Mouse (Mus musculus) hindbrain, embryonic 11.5 days (tissue): ENCODE results near the gene Zpld1. TPM values are rescaled to one million over a fixed set of nuclear protein-coding genes. Genes with fewer than 3 reads are reported as not detected.

Source experiments
- ATAC-seq: fragments of 200-750 bp; cut with Nextera tagmentation; 2 replicates; pipeline ENCODE4 v1.8.0; 2017; ENCODE audit warnings: mild to moderate bottlenecking, moderate TSS enrichment, moderate library complexity; ENCODE audit not compliant: low FRiP score
- DNase-seq: peaks from one replicate; pipeline ENCODE4 v3.0.0-alpha.2; 2015; ENCODE audit warnings: low spot score
- H3K27ac ChIP-seq: fragments of 300-500 bp; sonication (generic); 2 replicates; pipeline ENCODE4 v1.5.1; 2014; ENCODE audit warnings: mild to moderate bottlenecking, low read depth, low read length
- H3K27me3 ChIP-seq: fragments of 300-500 bp; sonication (generic); 2 replicates; pipeline ENCODE4 v1.6.1; 2014; ENCODE audit warnings: mild to moderate bottlenecking, low read length, moderate library complexity, mixed read lengths; ENCODE audit not compliant: control insufficient read depth, insufficient read depth
- H3K36me3 ChIP-seq: fragments of 300-500 bp; sonication (generic); 2 replicates; pipeline ENCODE4 v1.6.1; 2014; ENCODE audit warnings: mild to moderate bottlenecking, low read length, moderate library complexity, mixed read lengths; ENCODE audit not compliant: control insufficient read depth, insufficient read depth
- H3K4me1 ChIP-seq: fragments of 300-500 bp; sonication (generic); replicated peaks from 2 replicates; pipeline ENCODE4 v1.6.1; 2014; ENCODE audit warnings: low read length, mixed read lengths; ENCODE audit not compliant: control insufficient read depth, insufficient read depth
- H3K4me2 ChIP-seq: fragments of 300-500 bp; sonication (generic); replicated peaks from 2 replicates; pipeline ENCODE4 v1.6.1; 2014; ENCODE audit warnings: mild to moderate bottlenecking, low read depth, low read length
- H3K4me3 ChIP-seq: fragments of 300-500 bp; sonication (generic); 2 replicates; pipeline ENCODE4 v1.5.1; 2014; ENCODE audit warnings: low read depth, low read length
- H3K9ac ChIP-seq: fragments of 300-500 bp; sonication (generic); 2 replicates; pipeline ENCODE4 v1.6.1; 2014; ENCODE audit warnings: low read depth, low read length
- H3K9me3 ChIP-seq: fragments of 300-500 bp; sonication (generic); 2 replicates; pipeline ENCODE4 v1.6.1; 2016; ENCODE audit warnings: low read length; ENCODE audit not compliant: control insufficient read depth
- WGBS: fragments of 180-500 bp; shearing (Covaris S2); extraction: QIAGEN DNeasy Blood & Tissue Kit; methylation state at CpG from one replicate; pipeline ENCODE4 v1.1.7; 2014; 5-methylcytosine and 5-hydroxymethylcytosine counted together
- polyA plus RNA-seq: library from polyadenylated mRNA; unstranded; fragments of >200 nt; fragmentation: Nextera tagmentation; extraction: Ambion mirVana; gene quantifications from 2 replicates; pipeline ENCODE4 v1.2.1, GENCODE M21; 2014

The Zpld1 gene
- polyA plus RNA-seq, 1 experiment from 2014 or later, result 2.0 TPM

DNA sequence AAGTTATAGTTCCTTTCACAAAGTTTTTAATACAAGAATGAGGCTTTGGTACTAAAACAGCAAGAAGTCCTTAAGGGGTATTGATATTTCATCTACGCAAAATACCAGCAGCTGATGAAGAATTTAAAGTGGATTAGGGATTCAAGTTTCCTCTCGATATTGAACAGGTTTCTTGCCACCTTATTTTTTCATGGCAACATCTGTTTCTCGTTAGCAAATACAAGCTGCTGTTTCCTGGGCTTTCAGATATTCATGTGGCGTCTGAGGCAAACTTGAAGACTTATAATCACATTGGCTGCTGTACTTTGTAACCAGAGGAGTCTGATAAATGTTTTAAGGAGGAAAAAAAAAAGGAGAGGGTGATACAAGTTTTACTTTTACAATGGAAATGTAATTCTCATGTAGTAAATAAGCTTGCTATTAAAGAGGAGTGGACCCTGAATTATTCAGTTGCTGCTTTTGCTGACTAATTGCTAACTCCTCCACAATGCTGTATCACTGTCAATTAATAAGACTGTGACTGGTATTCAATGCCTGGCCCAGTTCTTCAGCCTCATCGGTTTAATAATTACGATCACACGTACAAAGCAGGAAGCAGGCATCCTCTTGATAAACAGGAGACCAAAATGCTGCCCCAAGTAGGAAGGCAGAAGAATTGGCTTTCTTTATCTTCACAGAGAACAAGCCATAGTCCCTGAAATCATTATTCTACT, 36.8 kb downstream of the Zpld1 start:
- H3K9ac ChIP-seq, result no peak overlapping the region
- WGBS, result 66% methylated on average over 7 of the region's 7 CpGs
- H3K27me3 ChIP-seq, result no peaks in the 10 kb centered on the region
- no peak overlapping the region for H3K4me3 ChIP-seq
- H3K4me2 ChIP-seq, result no peak overlapping the region
- H3K27ac ChIP-seq, result no peak overlapping the region
- H3K36me3 ChIP-seq, result no peaks in the 10 kb centered on the region
- H3K9me3 ChIP-seq, result no peaks in the 10 kb centered on the region
- DNase-seq (peak; percentile 9), ATAC-seq (no peak)
- no peaks in the 10 kb centered on the region for H3K4me1 ChIP-seq

DNA sequence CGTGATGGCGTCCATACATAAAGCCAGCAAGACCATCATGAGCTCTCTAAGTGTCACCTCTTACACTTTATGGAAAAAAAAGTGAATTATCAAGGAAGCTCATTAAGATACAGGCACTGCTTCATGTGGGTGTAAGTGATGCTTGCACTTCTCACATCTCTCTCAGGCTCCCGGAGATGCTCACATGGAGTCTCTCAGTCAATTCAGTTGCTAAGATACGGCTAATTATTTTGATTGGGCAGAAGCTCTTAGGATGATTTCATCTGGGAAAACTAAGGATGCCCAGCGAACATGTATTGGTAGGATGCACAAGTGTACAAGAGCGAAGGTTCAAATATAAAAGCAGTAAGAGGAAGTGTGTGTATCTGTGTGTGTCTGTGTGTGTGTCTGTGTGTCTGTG, 38.1 kb downstream of the Zpld1 start:
- Histone ChIP-seq H3K4me1 (no peaks in the 10 kb centered on the region), H3K36me3 (no peaks in the 10 kb centered on the region), H3K27ac (no peak overlapping the region), H3K9me3 (no peaks in the 10 kb centered on the region), H3K27me3 (no peaks in the 10 kb centered on the region), H3K4me2 (no peak overlapping the region), H3K4me3 (no peak overlapping the region), H3K9ac (no peak overlapping the region)
- ATAC-seq, result no peak
- WGBS, result 91% methylated on average over 6 of the region's 6 CpGs
- DNase-seq, result no peak

DNA sequence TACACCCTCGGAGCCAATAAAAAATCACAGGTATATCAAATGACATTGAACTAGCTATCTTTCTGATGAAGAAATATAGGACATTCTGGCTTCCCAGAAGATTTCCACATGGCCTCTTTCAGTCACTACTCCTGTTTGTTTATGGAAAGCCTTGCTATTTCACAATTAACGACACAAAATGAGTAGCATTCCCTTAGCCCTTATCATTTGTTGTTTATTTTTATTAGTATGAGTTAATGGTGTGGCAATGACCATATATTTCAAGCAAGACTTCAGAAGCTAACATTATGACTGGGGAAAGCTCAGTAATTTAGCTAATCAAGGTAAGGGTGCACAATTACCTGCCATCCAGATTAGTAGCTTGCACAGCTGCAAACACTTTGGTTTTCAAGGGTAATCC, 56.8 kb downstream of the Zpld1 start:
- DNase-seq (no peak), ATAC-seq (no peak)
- H3K9me3 ChIP-seq, result no peaks in the 10 kb centered on the region
- no peak overlapping the region for H3K4me3 ChIP-seq
- WGBS, result 80% methylated on average over 2 of the region's 2 CpGs
- no peaks in the 10 kb centered on the region for H3K36me3 ChIP-seq
- H3K4me1 ChIP-seq, result no peaks in the 10 kb centered on the region
- H3K4me2 ChIP-seq, result no peak overlapping the region
- H3K27ac ChIP-seq, result no peak overlapping the region
- no peak overlapping the region for H3K9ac ChIP-seq
- H3K27me3 ChIP-seq, result no peaks in the 10 kb centered on the region

DNA sequence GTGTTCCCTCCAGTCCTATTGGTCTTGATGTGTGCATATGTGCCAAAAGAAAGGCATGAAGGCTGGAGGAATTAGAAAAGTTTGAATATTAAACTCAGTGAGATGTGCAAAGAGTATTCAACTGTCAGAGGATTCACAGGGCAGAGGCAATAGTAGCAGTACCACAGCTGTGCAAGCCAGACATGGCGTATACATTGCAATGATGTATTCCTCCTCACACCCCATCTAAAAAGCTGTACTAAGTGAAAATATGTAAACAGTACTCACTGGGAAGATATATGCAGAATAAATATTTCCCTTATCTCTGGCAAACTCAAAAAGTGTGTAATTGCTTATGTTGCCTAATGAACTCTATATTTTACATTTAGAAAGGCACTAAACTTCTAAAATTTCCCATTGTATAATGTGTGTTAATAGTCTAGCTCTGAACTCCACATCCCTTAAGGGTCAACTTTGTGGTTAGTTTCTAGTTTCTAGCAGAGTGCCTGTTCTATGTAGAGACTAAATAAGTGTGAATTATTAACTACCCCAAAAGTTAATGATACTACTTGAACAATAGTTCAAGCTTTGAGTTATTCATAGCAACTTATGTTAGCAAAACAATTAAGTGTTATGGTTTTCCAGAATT, 68.7 kb downstream of the Zpld1 start:
- Histone ChIP-seq H3K9ac (no peak overlapping the region), H3K27me3 (no peaks in the 10 kb centered on the region), H3K4me1 (no peaks in the 10 kb centered on the region), H3K9me3 (no peaks in the 10 kb centered on the region), H3K36me3 (no peaks in the 10 kb centered on the region), H3K27ac (no peak overlapping the region), H3K4me2 (no peak overlapping the region), H3K4me3 (no peak overlapping the region)
- no peak for DNase-seq
- no peak for ATAC-seq
- WGBS, result 96% methylated on average over 1 of the region's 1 CpGs

DNA sequence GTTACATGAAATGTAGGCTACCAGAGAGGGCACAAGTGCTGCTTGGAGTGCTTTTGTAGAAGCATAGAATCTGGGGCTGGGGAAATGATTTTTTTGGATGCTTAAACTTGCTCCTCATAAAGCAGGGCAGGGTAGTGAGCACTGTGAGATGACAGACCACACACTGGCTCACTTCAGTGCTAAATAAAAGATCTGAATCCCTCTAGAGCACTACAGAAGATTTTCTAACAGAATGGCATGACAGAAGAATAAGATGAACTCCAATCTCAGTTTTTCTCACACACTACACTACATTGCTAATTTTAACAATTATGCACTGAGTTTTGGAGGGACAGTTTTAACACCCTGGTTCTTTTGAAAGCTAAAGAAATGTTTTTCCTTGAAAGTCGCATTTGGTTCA, 93.8 kb downstream of the Zpld1 start:
- H3K4me2 ChIP-seq, result no peak overlapping the region
- no peaks in the 10 kb centered on the region for H3K4me1 ChIP-seq
- H3K4me3 ChIP-seq, result no peak overlapping the region
- DNase-seq (no peak), ATAC-seq (no peak)
- H3K9me3 ChIP-seq, result no peaks in the 10 kb centered on the region
- no peak overlapping the region for H3K9ac ChIP-seq
- H3K36me3 ChIP-seq, result no peaks in the 10 kb centered on the region
- 91% methylated on average over 1 of the region's 1 CpGs for WGBS
- no peak overlapping the region for H3K27ac ChIP-seq
- H3K27me3 ChIP-seq, result no peaks in the 10 kb centered on the region

DNA sequence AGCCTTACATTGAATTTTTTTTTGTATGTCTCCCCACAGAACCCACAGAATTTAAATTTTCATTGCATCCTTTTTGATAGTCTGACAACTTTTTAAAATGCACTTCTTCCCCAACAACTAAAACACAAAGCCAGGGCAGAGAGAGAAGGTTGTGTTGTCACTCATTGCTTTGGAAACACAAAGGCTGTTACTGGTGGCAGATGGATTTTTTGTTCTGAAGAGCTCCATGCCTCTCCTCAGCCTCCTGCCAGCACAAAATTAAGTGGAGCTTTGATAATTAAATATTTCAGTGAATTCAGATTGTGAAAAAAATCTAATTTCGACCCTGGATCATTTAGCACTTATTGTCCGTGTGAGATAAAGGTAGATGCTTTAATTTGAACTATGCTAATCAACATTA, 107.4 kb downstream of the Zpld1 start:
- Histone ChIP-seq H3K36me3 (no peaks in the 10 kb centered on the region), H3K4me3 (no peak overlapping the region), H3K9ac (no peak overlapping the region), H3K9me3 (no peaks in the 10 kb centered on the region), H3K27ac (no peak overlapping the region), H3K27me3 (no peaks in the 10 kb centered on the region), H3K4me2 (no peak overlapping the region), H3K4me1 (no peaks in the 10 kb centered on the region)
- ATAC-seq (peak; percentile 56; the same call in 1 of the 2 replicates), DNase-seq (no peak)
- 66% methylated on average over 2 of the region's 2 CpGs for WGBS

DNA sequence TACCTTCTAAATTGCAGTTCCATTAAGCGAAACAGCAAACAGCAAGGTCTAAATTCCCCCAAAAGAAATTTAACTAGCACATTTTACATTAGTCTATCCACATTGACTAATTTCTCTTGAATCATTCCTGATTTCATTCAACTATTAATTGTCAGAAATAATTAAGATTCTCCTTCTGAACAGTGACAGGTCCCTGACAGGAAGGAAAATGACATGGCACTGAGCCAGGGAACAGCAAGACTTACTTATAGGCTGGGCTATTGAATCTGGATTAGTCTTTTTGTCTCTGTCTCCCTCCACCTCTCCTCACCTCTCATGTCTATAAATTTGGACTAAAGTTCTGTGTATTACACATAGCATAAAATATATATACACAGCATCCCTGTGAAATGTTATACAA, 112.4 kb downstream of the Zpld1 start:
- DNase-seq, result no peak
- WGBS, result 100% methylated on average over 1 of the region's 1 CpGs
- ATAC-seq, result no peak

More for the DNA sequence above, 112.4 kb downstream of the Zpld1 start:
- H3K4me1 ChIP-seq, result no peaks in the 10 kb centered on the region
- no peaks in the 10 kb centered on the region for H3K36me3 ChIP-seq
- no peak overlapping the region for H3K9ac ChIP-seq
- H3K4me3 ChIP-seq, result no peak overlapping the region
- H3K4me2 ChIP-seq, result no peak overlapping the region
- H3K27me3 ChIP-seq, result no peaks in the 10 kb centered on the region
- no peak overlapping the region for H3K27ac ChIP-seq
- no peaks in the 10 kb centered on the region for H3K9me3 ChIP-seq
